Mouse (Mus musculus): ENCODE measurements around the gene Map1a.

Map1a gene

DNA sequence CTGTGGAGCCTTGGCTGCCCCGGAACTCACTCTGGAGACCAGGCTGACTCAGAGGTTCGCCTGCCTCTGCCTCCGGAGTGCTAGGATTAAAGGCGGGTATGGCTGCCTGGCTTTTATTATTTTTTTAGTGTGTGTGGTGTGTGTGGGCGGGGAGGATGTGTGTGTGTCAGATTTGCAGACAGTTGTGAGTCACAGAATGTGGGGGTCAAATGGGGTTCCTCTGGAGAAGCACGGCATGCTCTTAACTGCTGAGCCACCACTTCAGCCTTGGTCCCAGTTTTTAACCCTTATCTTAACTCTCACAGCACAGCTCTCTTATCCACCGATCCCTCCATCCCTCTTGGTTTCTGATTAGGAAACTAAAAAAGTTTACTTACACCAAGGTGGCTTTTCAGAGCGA, 26.9 kb downstream of the Map1a start:
- no peak for DNase-seq

GRCm38 (mm10) chr2:121323041-121323440, 33.6 kb downstream of the Map1a start:
- peak; percentile 95 for DNase-seq

GRCm38 (mm10) chr2:121323693-121324470, 34.5 kb downstream of the Map1a start:
- DNase-seq, result peak; percentile 89

DNA sequence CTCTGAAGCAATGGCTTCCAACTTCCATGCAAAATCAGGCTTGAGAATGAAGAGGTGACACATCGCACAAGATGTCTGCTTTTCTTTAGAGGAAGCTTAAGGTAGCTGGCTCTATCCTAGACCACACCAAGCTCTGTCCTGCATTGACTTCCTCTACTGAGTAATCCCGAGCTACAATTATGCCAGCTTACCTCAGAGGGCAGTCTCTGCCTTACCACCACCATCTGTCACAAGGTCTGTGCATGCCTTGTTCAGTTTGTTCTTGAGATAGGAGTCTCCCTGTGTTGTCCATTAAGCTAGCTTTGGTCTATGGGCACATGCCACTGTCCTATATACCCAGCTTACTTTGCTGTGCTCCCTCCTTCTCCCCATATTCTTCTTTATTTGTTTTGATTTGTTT, 40.1 kb downstream of the Map1a start:
- peak; percentile 88 for DNase-seq

GRCm38 (mm10) chr2:121339057-121339456, 49.7 kb downstream of the Map1a start:
- no peak for DNase-seq

GRCm38 (mm10) chr2:121353156-121353555, 63.8 kb downstream of the Map1a start:
- no peak for DNase-seq

DNA sequence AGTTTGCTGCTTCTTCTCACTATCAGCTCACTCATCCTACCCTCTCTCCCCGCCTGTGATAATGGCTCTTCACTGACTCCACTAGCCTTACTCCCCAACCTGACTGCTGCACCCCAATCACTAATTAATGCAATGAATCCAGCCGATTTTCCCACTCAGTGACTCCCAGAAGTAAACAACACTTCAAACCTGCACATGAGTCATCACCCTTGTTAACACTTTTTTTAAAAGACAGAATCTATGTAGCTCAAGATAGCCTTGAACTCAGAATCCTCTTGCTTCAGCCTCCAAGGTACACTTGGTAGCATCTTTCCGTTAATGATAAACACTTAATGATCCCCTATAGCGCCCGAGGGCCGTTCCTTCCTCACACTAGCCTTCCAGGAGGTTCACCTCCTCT, 65.0 kb downstream of the Map1a start:
- no peak for DNase-seq

DNA sequence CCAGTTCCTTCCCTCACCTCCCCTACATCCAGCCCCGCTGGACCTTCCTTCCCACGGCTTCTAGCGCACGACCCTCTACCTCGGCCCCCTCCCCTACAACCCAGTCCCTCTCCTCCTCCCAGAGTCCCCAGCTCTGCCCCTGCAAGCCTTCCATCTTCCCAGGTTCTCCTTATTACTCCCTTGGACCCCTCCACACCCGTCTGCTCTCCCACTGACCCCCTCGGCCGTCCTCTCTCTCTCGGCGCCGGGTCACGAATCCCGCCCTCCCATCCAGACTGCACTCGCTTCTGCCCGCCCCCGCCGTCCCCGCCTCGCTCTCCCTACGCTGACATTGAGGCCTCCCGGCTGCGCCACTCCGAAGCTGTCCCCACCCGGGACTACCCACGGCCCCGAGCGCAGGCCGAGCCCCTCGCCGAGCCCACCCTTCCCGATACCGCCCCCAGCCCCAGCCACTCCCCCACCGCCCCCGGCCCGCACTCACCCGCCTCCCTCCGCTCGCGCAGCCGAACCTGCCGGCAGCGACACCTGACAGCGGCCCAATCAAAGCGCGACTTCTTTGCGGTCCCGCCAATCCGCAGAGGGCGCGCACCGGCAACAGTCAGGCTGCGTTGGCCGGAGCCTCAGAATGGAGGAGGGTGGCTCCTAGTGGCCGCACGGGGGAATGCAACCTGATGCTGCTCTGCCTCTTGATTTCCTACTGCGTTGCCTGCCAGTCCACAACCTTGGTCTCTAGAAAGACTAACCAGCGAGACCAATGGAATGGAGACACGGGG, 65.6 kb downstream of the Map1a start, which contains the start of gene Ppip5k1:
TSS of gene Ppip5k1 (minus strand) at position 577 of the 773 bp plus-strand sequence.
- peak; percentile 97 for DNase-seq

DNA sequence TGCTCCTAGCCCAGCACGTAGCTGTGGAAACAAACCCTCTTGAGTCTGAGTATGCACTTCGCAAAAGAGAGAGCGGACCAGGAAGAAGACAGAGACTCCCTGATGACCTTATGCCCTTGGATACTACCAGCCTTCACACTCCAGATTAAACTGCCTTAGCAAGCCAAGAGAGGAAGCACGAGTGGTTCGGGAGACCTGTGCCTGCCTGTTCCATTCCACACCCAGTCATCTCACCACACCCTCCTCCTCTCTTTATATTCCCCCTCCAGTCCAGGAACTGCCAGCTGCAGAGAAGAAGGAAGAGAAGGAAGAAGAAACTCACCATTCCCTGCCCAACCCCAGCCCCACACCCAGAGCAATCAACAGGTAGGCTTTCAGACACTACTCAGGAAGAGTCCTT, 68.1 kb downstream of the Map1a start, which contains the start of gene Ckmt1:
TSS of gene Ckmt1 (plus strand) at position 221 of the 400 bp plus-strand sequence.
- peak; percentile 43 for DNase-seq

GRCm38 (mm10) chr2:121357961-121358360, 68.6 kb downstream of the Map1a start:
- no peak for DNase-seq

DNA sequence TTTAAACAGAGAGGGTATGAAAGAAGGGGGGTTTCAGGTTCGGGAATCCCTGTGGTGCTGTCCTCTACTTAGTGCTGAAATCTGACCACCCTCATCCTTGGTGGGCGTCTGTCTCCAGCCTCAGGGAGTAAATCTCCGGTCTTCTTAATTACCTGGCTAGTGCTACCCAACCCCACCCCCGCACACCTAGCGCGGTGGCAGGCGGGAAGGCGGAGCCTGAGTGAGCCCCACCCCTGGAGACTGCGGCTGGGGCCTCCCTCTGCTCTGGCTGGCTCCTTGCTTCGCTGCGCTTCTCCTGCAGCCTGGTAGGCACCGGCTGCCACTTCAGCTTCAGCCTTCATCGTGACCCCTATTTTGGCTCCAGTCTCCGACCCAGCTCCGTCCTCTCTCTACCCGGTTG, 69.0 kb downstream of the Map1a start:
- DNase-seq, result peak; percentile 96

GRCm38 (mm10) chr2:121359461-121359860, 70.1 kb downstream of the Map1a start:
- DNase-seq, result peak; percentile 64

Measured in cerebellum, adult 9-11 months (tissue).